Mouse (Mus musculus) adipose tissue, adult 10 weeks (tissue): ENCODE data around the gene Cpped1. TPM values are rescaled to one million over a fixed set of nuclear protein-coding genes. Genes with fewer than 3 reads are reported as not detected.

Experiments
- polyA plus RNA-seq: library from polyadenylated mRNA; stranded (reverse); fragments of 350-450 nt; fragmentation: Illumina TruSeq; extraction: RNeasy Lipid Tissue Mini Kit (QIAGEN cat#74804); gene quantifications from one replicate; pipeline ENCODE4 v1.2.3, GENCODE M21; 2014; ENCODE audit warnings: low read depth, low replicate concordance

Cpped1 gene
- polyA plus RNA-seq: 30.2 TPM

DNA sequence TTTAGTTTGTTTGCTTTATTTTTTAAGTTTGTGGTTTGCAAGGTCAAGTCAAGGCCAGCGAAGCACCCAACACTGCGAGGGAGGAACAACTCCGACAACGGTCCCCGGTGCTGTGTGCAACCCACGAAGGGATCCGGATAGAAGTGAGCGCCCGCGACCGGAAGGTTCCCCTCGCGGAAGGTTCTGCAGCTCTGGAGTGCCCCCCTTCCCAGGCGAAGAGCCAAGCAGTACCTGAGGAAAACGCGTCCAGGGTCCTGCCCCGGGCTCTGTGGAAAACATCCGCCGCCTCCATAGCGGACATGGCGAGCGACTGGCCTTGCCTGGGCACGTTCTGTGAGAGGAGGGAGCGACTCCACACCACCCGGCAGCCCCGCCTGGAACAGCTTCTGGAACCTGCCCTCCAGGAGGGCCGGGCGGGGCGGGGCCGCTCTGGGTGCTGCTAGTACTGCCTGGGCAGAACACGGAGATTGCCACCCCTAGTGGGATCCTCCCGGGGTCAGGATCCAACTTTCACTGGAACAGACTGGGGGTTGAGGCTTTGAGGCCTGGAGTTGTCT, at the start of gene Cpped1:
Gene Cpped1 (minus strand): TSS at position 411 of the 557 bp plus-strand sequence.

Other genes with a start within 250 kb of the Cpped1 start
- gene Shisa9, start 74.7 kb upstream of the Cpped1 start, polyA plus RNA-seq: 2.0 TPM